Mouse (Mus musculus) stomach, postnatal 0 days (tissue): ENCODE results near the gene Apol7a. TPM values are rescaled to one million over a fixed set of nuclear protein-coding genes. Genes with fewer than 3 reads are reported as not detected.

Source experiments
- ATAC-seq: fragments of 200-750 bp; cut with Nextera tagmentation; 2 replicates; pipeline ENCODE4 v1.8.0; 2017; ENCODE audit not compliant: low FRiP score, low TSS enrichment
- DNase-seq: peaks from one replicate; pipeline ENCODE4 v3.0.0-alpha.2; 2016; ENCODE audit warnings: low spot score
- H3K27ac ChIP-seq: fragments of 300-500 bp; sonication (generic); replicated peaks from 2 replicates; pipeline ENCODE4 v1.5.1; 2014; ENCODE audit warnings: mild to moderate bottlenecking, control low read depth
- H3K27me3 ChIP-seq: fragments of 300-500 bp; sonication (generic); 2 replicates; pipeline ENCODE4 v1.6.1; 2014; ENCODE audit warnings: low read length; ENCODE audit not compliant: control insufficient read depth, insufficient read depth
- H3K36me3 ChIP-seq: fragments of 300-500 bp; sonication (generic); 2 replicates; pipeline ENCODE4 v1.6.1; 2014; ENCODE audit warnings: low read length, mixed read lengths; ENCODE audit not compliant: control insufficient read depth, insufficient read depth
- H3K4me1 ChIP-seq: fragments of 300-500 bp; sonication (generic); replicated peaks from 2 replicates; pipeline ENCODE4 v1.6.1; 2014; ENCODE audit warnings: antibody characterized with exemption; ENCODE audit not compliant: control insufficient read depth, insufficient read depth
- H3K4me2 ChIP-seq: fragments of 300-500 bp; sonication (generic); replicated peaks from 2 replicates; pipeline ENCODE4 v1.6.1; 2014; ENCODE audit warnings: low read depth, mild to moderate bottlenecking, control low read depth, moderate library complexity
- H3K4me3 ChIP-seq: fragments of 300-500 bp; sonication (generic); 2 replicates; pipeline ENCODE4 v1.5.1; 2014; ENCODE audit warnings: low read depth, low read length, control low read depth
- H3K9ac ChIP-seq: fragments of 300-500 bp; sonication (generic); 2 replicates; pipeline ENCODE4 v1.6.1; 2014; ENCODE audit warnings: mild to moderate bottlenecking, low read length, control low read depth, mixed read lengths
- H3K9me3 ChIP-seq: fragments of 300-500 bp; sonication (generic); 2 replicates; pipeline ENCODE4 v1.6.1; 2016; ENCODE audit warnings: low read length; ENCODE audit not compliant: control insufficient read depth
- CTCF ChIP-seq: IDR thresholded peaks from 2 replicates; pipeline ENCODE4 v1.5.1; 2016; ENCODE audit warnings: antibody characterized with exemption, low read depth, mild to moderate bottlenecking, moderate library complexity
- EP300 ChIP-seq: optimal IDR thresholded peaks from 2 replicates; pipeline ENCODE3; 2016; ENCODE audit warnings: antibody characterized with exemption
- WGBS: fragments of 180-500 bp; shearing (Covaris S2); extraction: QIAGEN DNeasy Blood & Tissue Kit; methylation state at CpG from one replicate; pipeline ENCODE4 v1.1.7; 2014; 5-methylcytosine and 5-hydroxymethylcytosine counted together
- polyA plus RNA-seq: library from polyadenylated mRNA; unstranded; fragments of >200 nt; fragmentation: Nextera tagmentation; extraction: Ambion mirVana; gene quantifications from 2 replicates; pipeline ENCODE4 v1.2.1, GENCODE M21; 2015

Apol7a gene
- polyA plus RNA-seq, 1 experiment from 2014 or later, result 14.5 TPM

GRCm38 (mm10) chr15:77387462-77387861, 11.4 kb downstream of the Apol7a start:
- Histone ChIP-seq H3K9me3 (no peaks in the 10 kb centered on the region), H3K4me2 (no peak overlapping the region), H3K36me3 (no peaks in the 10 kb centered on the region), H3K4me3 (no peak overlapping the region), H3K27ac (no peak overlapping the region), H3K27me3 (no peaks in the 10 kb centered on the region), H3K9ac (no peak overlapping the region), H3K4me1 (no peaks in the 10 kb centered on the region)
- ATAC-seq, result peak; percentile 63
- no peak for TF ChIP-seq EP300
- TF ChIP-seq CTCF, result no peak
- 85% methylated on average over 2 of the region's 2 CpGs for WGBS
- DNase-seq, result peak; percentile 23

- Histone ChIP-seq H3K4me1 (no peaks in the 10 kb centered on the region), H3K4me2 (no peak overlapping the region), H3K27me3 (no peaks in the 10 kb centered on the region), H3K36me3 (no peaks in the 10 kb centered on the region), H3K9ac (no peak overlapping the region), H3K9me3 (no peaks in the 10 kb centered on the region), H3K4me3 (no peak overlapping the region), H3K27ac (no peak overlapping the region)
- DNase-seq, result no peak
- ATAC-seq, result no peak
- TF ChIP-seq CTCF, result no peak
- TF ChIP-seq EP300, result no peak
- 91% methylated on average over 7 of the region's 7 CpGs for WGBS
Measured at GRCm38 (mm10) chr15:77384340-77385030, 14.4 kb downstream of the Apol7a start.

GRCm38 (mm10) chr15:77382880-77383279, 16.0 kb downstream of the Apol7a start:
- no peak overlapping the region for H3K4me2 ChIP-seq
- DNase-seq, result no peak
- no peaks in the 10 kb centered on the region for H3K4me1 ChIP-seq
- H3K27ac ChIP-seq, result no peak overlapping the region
- TF ChIP-seq EP300 (no peak), CTCF (no peak)
- no peaks in the 10 kb centered on the region for H3K27me3 ChIP-seq
- H3K36me3 ChIP-seq, result no peaks in the 10 kb centered on the region
- H3K9me3 ChIP-seq, result no peaks in the 10 kb centered on the region
- ATAC-seq, result peak; percentile 36; the same call in 1 of the 2 replicates
- H3K4me3 ChIP-seq, result no peak overlapping the region
- no peak overlapping the region for H3K9ac ChIP-seq
- 60% methylated on average over 1 of the region's 1 CpGs for WGBS

- TF ChIP-seq CTCF, result no peak
- no peak for TF ChIP-seq EP300
- no peaks in the 10 kb centered on the region for H3K9me3 ChIP-seq
- H3K4me1 ChIP-seq, result no peaks in the 10 kb centered on the region
- H3K27ac ChIP-seq, result no peak overlapping the region
- no peak overlapping the region for H3K4me2 ChIP-seq
- peak; percentile 80 for DNase-seq
- H3K4me3 ChIP-seq, result no peak overlapping the region
- no peak overlapping the region for H3K9ac ChIP-seq
- 78% methylated on average over 10 of the region's 11 CpGs for WGBS
- ATAC-seq, result peak; percentile 78
- no peaks in the 10 kb centered on the region for H3K27me3 ChIP-seq
- H3K36me3 ChIP-seq, result no peaks in the 10 kb centered on the region
Measured at GRCm38 (mm10) chr15:77382271-77382850, 16.5 kb downstream of the Apol7a start.

GRCm38 (mm10) chr15:77381481-77381880, 17.4 kb downstream of the Apol7a start:
- Histone ChIP-seq H3K9ac (no peak overlapping the region), H3K27me3 (no peaks in the 10 kb centered on the region), H3K4me3 (no peak overlapping the region), H3K9me3 (no peaks in the 10 kb centered on the region), H3K4me1 (no peaks in the 10 kb centered on the region), H3K27ac (no peak overlapping the region), H3K36me3 (no peaks in the 10 kb centered on the region), H3K4me2 (no peak overlapping the region)
- WGBS, result 75% methylated on average over 6 of the region's 6 CpGs
- TF ChIP-seq EP300 (no peak), CTCF (no peak)
- ATAC-seq, result no peak
- no peak for DNase-seq

- Histone ChIP-seq H3K36me3 (no peaks in the 10 kb centered on the region), H3K4me1 (no peaks in the 10 kb centered on the region), H3K4me3 (no peak overlapping the region), H3K9me3 (no peaks in the 10 kb centered on the region), H3K27me3 (no peaks in the 10 kb centered on the region), H3K4me2 (no peak overlapping the region), H3K9ac (no peak overlapping the region), H3K27ac (no peak overlapping the region)
- DNase-seq (no peak), ATAC-seq (no peak)
- TF ChIP-seq CTCF (no peak), EP300 (no peak)
- 35% methylated on average over 4 of the region's 4 CpGs for WGBS
Measured at GRCm38 (mm10) chr15:77379921-77380320, 19.0 kb downstream of the Apol7a start.
